Mouse (Mus musculus) midbrain, embryonic 14.5 days (tissue): Measurements from ENCODE around the gene Akip1. TPM values are rescaled to one million over a fixed set of nuclear protein-coding genes. Genes with fewer than 3 reads are reported as not detected.

Source experiments
- ATAC-seq: fragments of 200-750 bp; cut with Nextera tagmentation; 2 replicates; pipeline ENCODE4 v1.8.0; 2017; ENCODE audit warnings: moderate number of reproducible peaks, moderate library complexity; ENCODE audit not compliant: low FRiP score, low TSS enrichment
- DNase-seq: peaks from one replicate; pipeline ENCODE4 v3.0.0-alpha.2; 2015
- H3K27ac ChIP-seq: fragments of 300-500 bp; sonication (generic); replicated peaks from 2 replicates; pipeline ENCODE4 v1.5.1; 2014; ENCODE audit warnings: mild to moderate bottlenecking, low read depth, low read length, moderate library complexity
- H3K27me3 ChIP-seq: fragments of 300-500 bp; sonication (generic); 2 replicates; pipeline ENCODE4 v1.6.1; 2014; ENCODE audit warnings: low read length, control low read depth, mixed read lengths; ENCODE audit not compliant: control insufficient read depth, insufficient read depth
- H3K36me3 ChIP-seq: fragments of 300-500 bp; sonication (generic); 2 replicates; pipeline ENCODE4 v1.6.1; 2014; ENCODE audit warnings: low read length, control low read depth; ENCODE audit not compliant: control insufficient read depth, insufficient read depth
- H3K4me1 ChIP-seq: fragments of 300-500 bp; sonication (generic); 2 replicates; pipeline ENCODE4 v1.6.1; 2014; ENCODE audit warnings: mild to moderate bottlenecking, antibody characterized with exemption, low read length, control low read depth; ENCODE audit not compliant: control insufficient read depth, insufficient read depth
- H3K4me2 ChIP-seq: fragments of 300-500 bp; sonication (generic); 2 replicates; pipeline ENCODE4 v1.6.1; 2014; ENCODE audit warnings: mild to moderate bottlenecking, low read length, moderate library complexity
- H3K4me3 ChIP-seq: fragments of 300-500 bp; sonication (generic); replicated peaks from 2 replicates; pipeline ENCODE4 v1.5.1; 2014; ENCODE audit warnings: low read depth, low read length
- H3K9ac ChIP-seq: fragments of 300-500 bp; sonication (generic); replicated peaks from 2 replicates; pipeline ENCODE4 v1.6.1; 2014; ENCODE audit warnings: mild to moderate bottlenecking, low read length, moderate library complexity
- H3K9me3 ChIP-seq: fragments of 300-500 bp; sonication (generic); 2 replicates; pipeline ENCODE4 v1.6.1; 2016; ENCODE audit warnings: low read length, control low read depth, mixed read lengths; ENCODE audit not compliant: control insufficient read depth
- WGBS: fragments of 180-500 bp; shearing (Covaris S2); extraction: QIAGEN DNeasy Blood & Tissue Kit; methylation state at CpG from one replicate; pipeline ENCODE4 v1.1.7; 2014; 5-methylcytosine and 5-hydroxymethylcytosine counted together
- polyA plus RNA-seq: library from polyadenylated mRNA; unstranded; fragments of >200 nt; fragmentation: Nextera tagmentation; extraction: Ambion mirVana; gene quantifications from 2 replicates; pipeline ENCODE4 v1.2.1, GENCODE M21; 2014

The Akip1 gene
- polyA plus RNA-seq, 1 experiment from 2014 or later: 10.0 TPM

GRCm38 (mm10) chr7:109674944-109675628 is 28.4 kb upstream of the Akip1 start:
- ATAC-seq: no peak
- WGBS: 76% methylated on average over 4 of the region's 4 CpGs
- H3K9ac ChIP-seq: no peak overlapping the region
- DNase-seq: no peak
- no peak overlapping the region for H3K4me2 ChIP-seq
- no peaks in the 10 kb centered on the region for H3K27me3 ChIP-seq
- no peak overlapping the region for H3K27ac ChIP-seq
- H3K4me1 ChIP-seq: 0 out of 2 replicates have a peak, but pooled peaks cover 2% of the 10 kb centered on the region
- no peaks in the 10 kb centered on the region for H3K36me3 ChIP-seq
- H3K9me3 ChIP-seq: no peaks in the 10 kb centered on the region
- no peak overlapping the region for H3K4me3 ChIP-seq

GRCm38 (mm10) chr7:109680284-109680683 is 23.2 kb upstream of the Akip1 start:
- WGBS: 90% methylated on average over 2 of the region's 2 CpGs
- Histone ChIP-seq H3K4me3 (no peak overlapping the region), H3K36me3 (no peaks in the 10 kb centered on the region), H3K27me3 (no peaks in the 10 kb centered on the region), H3K9ac (no peak overlapping the region), H3K27ac (no peak overlapping the region), H3K4me1 (no peaks in the 10 kb centered on the region), H3K4me2 (no peak overlapping the region), H3K9me3 (no peaks in the 10 kb centered on the region)
- DNase-seq: no peak
- ATAC-seq: no peak

GRCm38 (mm10) chr7:109680879-109681278 is 22.6 kb upstream of the Akip1 start:
- Histone ChIP-seq H3K27me3 (no peaks in the 10 kb centered on the region), H3K36me3 (no peaks in the 10 kb centered on the region), H3K4me2 (no peak overlapping the region), H3K4me1 (no peaks in the 10 kb centered on the region), H3K4me3 (no peak overlapping the region), H3K9ac (no peak overlapping the region), H3K27ac (no peak overlapping the region), H3K9me3 (no peaks in the 10 kb centered on the region)
- DNase-seq (no peak), ATAC-seq (no peak)
- 97% methylated on average over 1 of the region's 1 CpGs for WGBS

GRCm38 (mm10) chr7:109686585-109687128 is 16.8 kb upstream of the Akip1 start:
- peak; percentile 34 for DNase-seq
- WGBS: 25% methylated on average over 9 of the region's 9 CpGs

GRCm38 (mm10) chr7:109690101-109690500 is 13.4 kb upstream of the Akip1 start:
- no peaks in the 10 kb centered on the region for H3K9me3 ChIP-seq
- no peak overlapping the region for H3K27ac ChIP-seq
- H3K36me3 ChIP-seq: no peaks in the 10 kb centered on the region
- H3K9ac ChIP-seq: no peak overlapping the region
- H3K4me2 ChIP-seq: no peak overlapping the region
- H3K4me1 ChIP-seq: 0 out of 2 replicates have a peak, but pooled peaks cover 5% of the 10 kb centered on the region
- 90% methylated on average over 3 of the region's 3 CpGs for WGBS
- no peaks in the 10 kb centered on the region for H3K27me3 ChIP-seq
- ATAC-seq: no peak
- DNase-seq: no peak
- no peak overlapping the region for H3K4me3 ChIP-seq

More at GRCm38 (mm10) chr7:109686585-109687128, 16.8 kb upstream of the Akip1 start:
- no peak overlapping the region for H3K27ac ChIP-seq
- no peaks in the 10 kb centered on the region for H3K9me3 ChIP-seq
- H3K4me2 ChIP-seq: no peak overlapping the region
- no peak for ATAC-seq
- no peaks in the 10 kb centered on the region for H3K36me3 ChIP-seq
- no peak overlapping the region for H3K4me3 ChIP-seq
- H3K27me3 ChIP-seq: no peaks in the 10 kb centered on the region
- 0 out of 2 replicates have a peak, but pooled peaks cover 5% of the 10 kb centered on the region for H3K4me1 ChIP-seq
- no peak overlapping the region for H3K9ac ChIP-seq

GRCm38 (mm10) chr7:109690961-109691360 is 12.5 kb upstream of the Akip1 start:
- no peak overlapping the region for H3K4me2 ChIP-seq
- no peak for ATAC-seq
- H3K27me3 ChIP-seq: no peaks in the 10 kb centered on the region
- H3K36me3 ChIP-seq: no peaks in the 10 kb centered on the region
- H3K4me1 ChIP-seq: 0 out of 2 replicates have a peak, but pooled peaks cover 5% of the 10 kb centered on the region
- H3K27ac ChIP-seq: no peak overlapping the region
- WGBS: 86% methylated on average over 5 of the region's 5 CpGs
- DNase-seq: no peak
- H3K9ac ChIP-seq: no peak overlapping the region
- no peaks in the 10 kb centered on the region for H3K9me3 ChIP-seq
- H3K4me3 ChIP-seq: no peak overlapping the region

- no peak for DNase-seq
- Histone ChIP-seq H3K4me1 (no peaks in the 10 kb centered on the region), H3K9me3 (no peaks in the 10 kb centered on the region), H3K27ac (no peak overlapping the region), H3K36me3 (no peaks in the 10 kb centered on the region), H3K27me3 (no peaks in the 10 kb centered on the region), H3K4me3 (no peak overlapping the region), H3K4me2 (no peak overlapping the region), H3K9ac (no peak overlapping the region)
- no peak for ATAC-seq
- WGBS: 81% methylated on average over 13 of the region's 13 CpGs
Observed at GRCm38 (mm10) chr7:109694576-109695338, 8.7 kb upstream of the Akip1 start.

- no peaks in the 10 kb centered on the region for H3K9me3 ChIP-seq
- no peak for DNase-seq
- ATAC-seq: no peak
- WGBS: 90% methylated on average over 10 of the region's 10 CpGs
- no peak overlapping the region for H3K4me3 ChIP-seq
- no peak overlapping the region for H3K27ac ChIP-seq
- no peaks in the 10 kb centered on the region for H3K36me3 ChIP-seq
- H3K4me2 ChIP-seq: no peak overlapping the region
- no peaks in the 10 kb centered on the region for H3K27me3 ChIP-seq
- H3K4me1 ChIP-seq: no peaks in the 10 kb centered on the region
- H3K9ac ChIP-seq: no peak overlapping the region
Observed at GRCm38 (mm10) chr7:109695339-109695726, 8.2 kb upstream of the Akip1 start.
